Mouse (Mus musculus): ENCODE measurements around the gene Disc1.

DNA sequence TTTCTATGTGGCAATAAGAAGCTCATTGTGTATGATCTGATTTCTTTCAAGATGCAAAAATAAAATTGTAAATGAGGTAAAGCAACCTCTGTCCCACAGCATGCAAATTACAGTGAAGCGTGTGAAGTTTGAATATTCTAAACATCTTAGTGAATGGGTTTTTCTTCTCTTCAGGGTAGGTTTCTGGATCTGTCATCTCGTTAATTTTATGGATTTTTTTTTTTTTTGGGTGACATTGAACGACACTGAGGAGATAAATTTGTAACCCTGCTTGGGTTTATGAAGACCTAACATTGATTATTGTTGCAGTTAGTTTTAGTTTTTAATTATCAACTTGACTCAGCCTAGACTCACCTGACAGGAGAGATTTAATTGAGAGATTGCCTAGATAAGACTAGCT is 43.1 kb downstream of the Disc1 start:
- TF ChIP-seq CTCF (IDR thresholded peaks at IDR 0.05; ENCODE audit: borderline replicate concordance, insufficient read depth, low read depth, low read length) (no peak), POLR2A (IDR thresholded peaks at IDR 0.05; ENCODE audit: borderline replicate concordance, insufficient read depth, low read length) (no peak)
